Mouse (Mus musculus) liver, embryonic 14.5 days (tissue): ENCODE measurements at regions not wholly inside any gene's neighbourhood (a gene's known extent, or its start where the extent isn't known, plus 50 kb on each side); places are given as distances from the start of the nearest gene placed in this dataset.

Experiments
- CTCF ChIP-seq: IDR thresholded peaks from 2 replicates; pipeline ENCODE4 v1.5.1; 2016; ENCODE audit warnings: antibody characterized with exemption, low read depth, control low read depth
- EP300 ChIP-seq: IDR thresholded peaks from 2 replicates; pipeline ENCODE4 v1.6.1; 2016; ENCODE audit warnings: antibody characterized with exemption, low read depth

DNA sequence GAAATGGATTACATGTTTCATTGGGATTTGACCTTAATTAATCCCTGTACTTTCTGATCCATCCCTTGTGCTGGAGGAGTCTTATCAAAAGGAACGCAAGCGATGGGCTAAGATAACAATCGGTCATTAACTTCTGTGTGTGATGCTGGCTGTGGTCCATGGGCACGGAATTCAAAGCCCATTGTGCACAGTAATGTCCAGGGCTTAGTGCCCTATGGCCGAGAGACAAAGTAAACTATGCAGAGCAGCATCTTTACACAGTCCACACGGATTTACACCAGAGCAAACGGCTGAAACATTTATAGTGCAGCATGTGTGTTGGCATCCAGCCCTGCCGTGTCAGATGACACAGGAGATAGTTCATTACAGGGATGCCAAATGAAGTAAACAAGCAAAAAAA lies 171.4 kb upstream of the Tenm3 start:
- TF ChIP-seq CTCF = no peak
- TF ChIP-seq EP300 = no peak
